Mouse (Mus musculus) embryonic facial prominence, embryonic 13.5 days (tissue): ENCODE measurements at regions not wholly inside any gene's neighbourhood (a gene's known extent, or its start where the extent isn't known, plus 50 kb on each side); places are given as distances from the start of the nearest gene placed in this dataset.

ENCODE experiments used
- ATAC-seq: fragments of 200-750 bp; cut with Nextera tagmentation; 2 replicates; pipeline ENCODE4 v1.8.0; 2017; ENCODE audit warnings: low read depth; ENCODE audit not compliant: insufficient number of reproducible peaks, insufficient read depth, low FRiP score, low TSS enrichment
- H3K27ac ChIP-seq: fragments of 300-500 bp; sonication (generic); 2 replicates; pipeline ENCODE4 v1.5.1; 2015; ENCODE audit warnings: moderate library complexity, mild to moderate bottlenecking, inconsistent platforms
- H3K27me3 ChIP-seq: fragments of 300-500 bp; sonication (generic); 2 replicates; pipeline ENCODE4 v1.6.1; 2015; ENCODE audit warnings: mild to moderate bottlenecking, inconsistent platforms
- H3K36me3 ChIP-seq: fragments of 300-500 bp; sonication (generic); 2 replicates; pipeline ENCODE4 v1.6.1; 2015; ENCODE audit warnings: mild to moderate bottlenecking, inconsistent platforms
- H3K4me1 ChIP-seq: fragments of 300-500 bp; sonication (generic); 2 replicates; pipeline ENCODE4 v1.6.1; 2015; ENCODE audit warnings: inconsistent platforms
- H3K4me2 ChIP-seq: fragments of 300-500 bp; sonication (generic); 2 replicates; pipeline ENCODE4 v1.6.1; 2015; ENCODE audit warnings: moderate library complexity, mild to moderate bottlenecking, inconsistent platforms
- H3K4me3 ChIP-seq: fragments of 300-500 bp; sonication (generic); 2 replicates; pipeline ENCODE4 v1.5.1; 2015; ENCODE audit warnings: mild to moderate bottlenecking, inconsistent platforms
- H3K9ac ChIP-seq: fragments of 300-500 bp; sonication (generic); 2 replicates; pipeline ENCODE4 v1.6.1; 2015; ENCODE audit warnings: mild to moderate bottlenecking, inconsistent platforms
- H3K9me3 ChIP-seq: fragments of 300-500 bp; sonication (generic); 2 replicates; pipeline ENCODE4 v1.6.1; 2016; ENCODE audit warnings: inconsistent platforms
- WGBS: fragments of 180-500 bp; shearing (Covaris S2); methylation state at CpG from one replicate; pipeline ENCODE4 v1.1.7; 2015; ENCODE audit warnings: mixed read lengths; 5-methylcytosine and 5-hydroxymethylcytosine counted together

DNA sequence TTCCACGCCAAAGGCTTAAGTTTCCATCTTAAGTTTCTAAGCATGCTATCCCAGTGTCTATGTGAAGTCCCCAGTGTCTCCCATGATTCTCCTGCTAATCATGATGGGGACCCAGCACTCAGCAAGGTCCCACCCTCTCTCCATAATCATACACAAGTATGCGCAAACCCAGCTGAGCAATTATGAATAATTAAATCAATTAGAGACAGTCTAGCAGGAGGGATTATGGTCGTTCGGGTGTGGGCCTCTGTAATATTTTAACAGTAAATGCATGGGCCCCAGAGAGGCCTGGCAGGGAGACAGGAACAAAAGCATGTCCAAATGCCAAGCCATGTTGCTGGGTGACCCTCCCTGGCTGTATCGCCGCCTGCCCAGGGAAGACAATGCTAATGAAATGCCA, 73.1 kb upstream of the Msx1 start:
- no peak overlapping the region for H3K4me3 ChIP-seq
- no peak for ATAC-seq
- H3K27me3 ChIP-seq: peaks cover 54% of the 10 kb centered on the region
- WGBS: 38% methylated on average over 6 of the region's 6 CpGs
- H3K27ac ChIP-seq: no peak overlapping the region
- H3K4me1 ChIP-seq: peaks cover 83% of the 10 kb centered on the region
- H3K9me3 ChIP-seq: no peaks in the 10 kb centered on the region
- no peak overlapping the region for H3K9ac ChIP-seq
- no peak overlapping the region for H3K4me2 ChIP-seq
- H3K36me3 ChIP-seq: no peaks in the 10 kb centered on the region

DNA sequence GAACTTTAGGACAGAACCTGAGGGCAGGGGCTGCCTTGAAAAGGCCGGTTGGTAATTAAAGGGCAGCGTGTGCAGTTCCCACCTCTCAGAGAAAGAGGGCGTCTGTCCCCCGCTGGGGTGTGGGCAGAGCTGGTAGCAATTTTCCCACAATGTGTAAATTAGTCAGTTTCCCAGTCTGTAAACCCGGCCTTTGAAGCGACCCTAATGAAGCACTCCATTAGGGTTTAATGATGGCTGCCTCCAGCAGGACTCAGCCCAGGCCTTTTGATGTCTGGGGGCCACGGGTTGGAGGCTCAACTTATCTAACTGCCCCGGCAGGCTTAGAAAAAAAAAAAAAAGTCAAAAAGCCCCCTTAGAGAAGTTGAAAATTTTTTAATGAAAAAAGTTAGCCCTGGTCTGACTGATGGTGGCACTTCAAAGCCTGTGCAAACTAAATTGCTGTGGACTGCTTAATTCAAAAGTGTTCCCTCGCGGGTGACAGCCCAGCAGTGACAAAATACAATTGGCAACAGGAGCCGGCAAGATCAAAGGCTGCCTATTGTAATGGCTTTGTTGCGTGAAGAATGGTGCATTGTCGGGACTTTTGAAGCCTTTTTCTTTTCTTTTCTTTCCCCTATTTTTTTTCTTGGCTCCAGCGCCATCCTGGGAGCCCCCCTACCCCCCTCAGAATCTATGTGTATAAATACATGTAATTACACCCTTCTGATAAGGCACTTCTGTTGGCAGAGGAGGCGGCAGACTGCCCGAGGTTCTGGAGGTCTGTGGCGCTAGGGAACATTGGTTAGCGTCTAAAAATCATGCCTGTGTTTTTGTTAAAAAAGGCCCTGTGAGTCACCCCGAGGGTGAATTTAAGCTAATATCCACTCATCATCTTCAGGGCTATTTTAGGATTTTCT, 71.3 kb upstream of the Msx1 start:
- Histone ChIP-seq H3K27ac (peak overlapping the region; percentile 44; the same call in 1 of the 2 replicates), H3K4me1 (peaks cover 75% of the 10 kb centered on the region), H3K4me2 (peak overlapping the region; percentile 18; the same call in 1 of the 2 replicates), H3K9me3 (no peaks in the 10 kb centered on the region), H3K4me3 (no peak overlapping the region), H3K27me3 (peaks cover 65% of the 10 kb centered on the region), H3K9ac (no peak overlapping the region), H3K36me3 (no peaks in the 10 kb centered on the region)
- no peak for ATAC-seq
- 7% methylated on average over 19 of the region's 19 CpGs for WGBS

DNA sequence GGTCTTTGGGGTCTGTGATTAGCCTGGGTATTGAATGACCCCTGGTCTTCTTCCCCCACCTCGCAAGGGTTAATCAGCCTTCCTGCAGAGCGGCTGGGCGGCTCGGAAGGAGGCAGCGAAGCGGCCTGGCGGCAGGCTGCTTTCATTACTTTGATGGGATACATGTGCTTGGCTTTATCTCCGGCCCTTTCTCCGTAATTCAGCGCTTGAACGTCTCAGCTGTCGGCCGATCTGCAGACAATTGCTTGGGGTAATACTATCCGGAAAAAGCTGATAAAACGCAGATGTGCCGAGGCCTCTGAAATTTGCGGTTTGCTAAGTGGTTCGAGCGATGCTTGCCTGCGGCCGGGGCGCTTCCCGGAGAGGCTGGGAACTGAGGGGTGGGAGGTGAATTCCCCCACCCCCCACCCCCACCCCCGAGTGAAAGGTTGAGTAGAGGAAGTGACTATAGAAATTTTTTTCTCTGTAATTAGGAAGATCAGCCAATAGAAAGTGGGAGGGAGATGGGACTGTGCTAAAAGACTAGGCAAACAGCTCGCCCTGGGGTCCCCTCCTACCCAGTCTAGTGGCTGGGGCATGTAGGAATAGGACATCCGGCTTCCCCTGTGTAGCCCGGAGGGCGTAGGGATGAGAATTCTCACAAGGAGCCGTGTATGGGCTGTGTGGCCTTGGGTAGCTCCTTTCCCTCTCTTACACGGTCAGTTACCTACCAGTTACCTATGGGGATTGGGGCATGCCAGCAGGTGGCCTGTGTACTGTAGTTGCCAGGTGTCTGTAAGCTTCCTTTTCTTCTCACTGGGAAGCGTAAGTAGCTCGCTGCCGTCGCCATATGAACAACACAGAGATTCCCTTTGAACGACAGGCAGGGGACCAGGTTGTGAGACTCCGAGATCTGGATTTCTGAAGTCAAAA, 69.5 kb upstream of the Msx1 start:
- Histone ChIP-seq H3K4me2 (peak overlapping the region; percentile 56), H3K4me3 (peak overlapping the region; percentile 32), H3K27me3 (peaks cover 60% of the 10 kb centered on the region), H3K9me3 (no peaks in the 10 kb centered on the region), H3K9ac (peak overlapping the region; percentile 38; the same call in 1 of the 2 replicates), H3K27ac (peak overlapping the region; percentile 51), H3K4me1 (peaks cover 69% of the 10 kb centered on the region), H3K36me3 (no peaks in the 10 kb centered on the region)
- under 1% methylated on average over 36 of the region's 36 CpGs for WGBS
- ATAC-seq: peak; percentile 65

DNA sequence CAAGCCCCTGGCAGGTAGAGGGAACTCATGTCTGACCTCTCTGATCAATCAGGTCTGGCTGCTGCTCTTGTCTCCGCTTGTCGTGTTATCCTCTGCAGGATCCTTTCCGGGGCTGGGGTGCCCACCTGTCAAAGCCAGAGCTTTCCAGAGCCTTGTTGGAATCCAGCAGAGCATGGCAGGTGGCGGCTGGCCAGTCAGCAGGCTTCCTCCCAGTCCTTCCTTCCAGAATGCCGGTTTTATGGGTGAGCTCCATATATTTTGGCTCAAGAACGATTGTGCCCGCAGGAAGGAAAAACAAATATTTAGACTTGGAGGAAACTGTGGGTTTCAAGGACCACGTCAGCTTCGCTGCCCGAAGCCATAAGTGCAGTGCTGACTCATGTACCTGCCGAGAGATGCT, 66.3 kb upstream of the Msx1 start:
- ATAC-seq: no peak

DNA sequence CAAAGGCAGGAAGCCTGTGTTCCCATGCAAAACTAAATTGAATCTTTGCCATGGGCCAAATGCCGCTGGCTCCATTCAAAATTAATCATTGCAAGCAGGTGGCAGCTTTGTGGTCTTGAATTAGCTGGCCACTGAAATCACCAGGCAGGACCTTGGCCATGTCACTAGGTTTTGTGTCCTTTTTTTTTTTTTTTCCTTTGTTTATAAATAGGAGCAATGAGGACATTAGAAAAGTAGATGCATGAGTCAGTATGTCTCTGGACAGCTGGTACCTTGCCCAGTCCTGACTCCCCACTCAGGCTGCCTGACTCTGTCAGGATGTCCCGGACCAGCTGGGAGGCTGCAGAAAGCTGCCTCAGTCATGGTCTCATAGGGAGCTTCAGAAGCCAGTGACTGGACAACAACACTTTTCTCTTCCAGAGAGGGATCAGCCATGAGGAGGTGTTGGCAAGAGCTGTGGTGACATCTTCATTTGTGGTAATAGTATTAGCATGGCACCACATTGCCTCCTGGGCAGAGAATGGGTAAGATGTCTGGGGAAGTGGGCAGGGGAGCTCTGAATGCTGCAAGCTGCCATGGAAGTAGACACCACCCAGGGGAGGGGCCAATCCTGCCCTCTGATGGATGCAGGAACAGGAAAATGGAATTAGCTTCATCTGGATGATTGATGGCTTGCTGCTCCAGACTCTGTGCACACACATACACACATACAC, 55.4 kb upstream of the Msx1 start:
- Histone ChIP-seq H3K36me3 (no peaks in the 10 kb centered on the region), H3K4me1 (peaks cover 4% of the 10 kb centered on the region), H3K4me2 (no peak overlapping the region), H3K27ac (no peak overlapping the region), H3K4me3 (no peak overlapping the region), H3K9ac (no peak overlapping the region), H3K27me3 (0 out of 2 replicates have a peak, but pooled peaks cover 2% of the 10 kb centered on the region), H3K9me3 (no peaks in the 10 kb centered on the region)
- WGBS: 82% methylated on average over 2 of the region's 2 CpGs
- no peak for ATAC-seq

More for the DNA sequence above, 66.3 kb upstream of the Msx1 start:
- H3K36me3 ChIP-seq: no peaks in the 10 kb centered on the region
- H3K4me2 ChIP-seq: no peak overlapping the region
- H3K9me3 ChIP-seq: no peaks in the 10 kb centered on the region
- H3K27ac ChIP-seq: no peak overlapping the region
- H3K27me3 ChIP-seq: peaks cover 69% of the 10 kb centered on the region
- no peak overlapping the region for H3K9ac ChIP-seq
- H3K4me3 ChIP-seq: no peak overlapping the region
- peaks cover 55% of the 10 kb centered on the region for H3K4me1 ChIP-seq
- WGBS: 56% methylated on average over 11 of the region's 11 CpGs

DNA sequence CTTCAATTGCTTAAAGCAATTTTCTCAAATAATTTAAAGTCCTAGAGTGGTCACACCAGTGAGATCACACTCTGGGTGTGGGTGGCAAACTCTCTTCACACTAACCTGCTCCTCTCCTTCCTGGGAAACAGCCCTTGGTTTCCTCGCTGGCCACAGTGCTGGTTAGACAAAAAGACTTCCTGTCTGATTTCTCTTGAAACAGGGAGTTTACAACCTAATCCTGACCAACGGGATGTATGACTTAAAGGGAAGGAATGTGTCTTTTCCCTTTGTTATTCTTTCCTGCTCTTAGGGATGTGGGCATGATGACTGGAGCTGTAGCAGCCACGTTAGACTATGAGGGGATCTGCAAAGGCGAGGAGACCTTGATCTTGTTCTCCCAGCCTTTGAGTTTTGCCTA, 51.9 kb upstream of the Msx1 start:
- peaks cover 10% of the 10 kb centered on the region for H3K27me3 ChIP-seq
- H3K4me3 ChIP-seq: no peak overlapping the region
- H3K4me2 ChIP-seq: no peak overlapping the region
- H3K4me1 ChIP-seq: peaks cover 7% of the 10 kb centered on the region
- H3K36me3 ChIP-seq: no peaks in the 10 kb centered on the region
- no peak overlapping the region for H3K27ac ChIP-seq
- no peak for ATAC-seq
- WGBS: 69% methylated on average over 4 of the region's 4 CpGs
- H3K9me3 ChIP-seq: no peaks in the 10 kb centered on the region
- no peak overlapping the region for H3K9ac ChIP-seq

DNA sequence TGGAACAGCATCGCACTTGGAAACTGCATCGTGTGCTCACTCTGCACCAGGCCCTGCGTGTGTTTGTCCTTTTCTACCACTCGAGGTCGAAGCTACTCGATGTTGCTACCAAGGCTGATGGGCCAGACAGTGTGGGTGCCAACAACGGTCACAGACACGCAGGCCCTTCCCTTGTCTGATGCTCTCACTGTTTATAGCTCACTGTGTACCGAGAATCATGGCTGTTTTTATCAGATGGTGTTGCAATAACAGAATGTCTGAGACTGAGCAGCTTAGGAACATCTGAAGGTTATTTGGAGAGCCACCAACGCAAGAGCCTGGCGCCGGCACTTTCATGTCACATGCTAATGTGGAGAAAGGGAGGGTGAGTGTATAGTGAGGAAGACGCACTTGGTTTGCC, 51.1 kb upstream of the Msx1 start:
- WGBS: 88% methylated on average over 13 of the region's 13 CpGs
- Histone ChIP-seq H3K36me3 (no peaks in the 10 kb centered on the region), H3K27me3 (peaks cover 10% of the 10 kb centered on the region), H3K4me1 (peaks cover 10% of the 10 kb centered on the region), H3K9ac (no peak overlapping the region), H3K4me2 (no peak overlapping the region), H3K4me3 (no peak overlapping the region), H3K27ac (no peak overlapping the region), H3K9me3 (no peaks in the 10 kb centered on the region)
- no peak for ATAC-seq

DNA sequence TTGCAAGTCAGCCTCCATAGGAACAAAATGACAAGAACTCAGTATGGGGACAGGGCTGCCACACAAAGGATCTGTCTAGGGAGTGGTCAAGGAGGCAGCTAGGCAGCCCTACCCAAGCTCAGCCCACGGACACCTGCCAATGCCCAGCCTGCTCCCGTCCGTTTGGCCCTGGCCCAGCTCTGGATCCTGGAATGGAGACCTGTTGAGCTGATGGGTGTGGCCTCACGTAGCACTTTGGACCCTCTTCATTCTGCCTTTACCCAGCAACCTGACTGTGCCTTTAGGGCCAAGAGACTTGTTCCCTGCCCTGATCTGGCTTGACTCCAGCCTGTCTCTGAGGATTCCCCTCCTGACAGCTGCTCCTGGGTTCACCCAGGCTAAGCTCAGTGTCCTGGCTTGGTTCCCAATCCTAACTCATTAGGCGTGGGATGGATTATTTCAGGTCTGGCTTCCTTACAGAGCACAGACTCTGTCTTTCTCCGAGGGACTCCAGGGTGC, 50.5 kb upstream of the Msx1 start:
- H3K27me3 ChIP-seq: peaks cover 10% of the 10 kb centered on the region
- no peaks in the 10 kb centered on the region for H3K36me3 ChIP-seq
- H3K4me2 ChIP-seq: no peak overlapping the region
- 77% methylated on average over 6 of the region's 6 CpGs for WGBS
- H3K4me1 ChIP-seq: peaks cover 15% of the 10 kb centered on the region
- H3K9me3 ChIP-seq: no peaks in the 10 kb centered on the region
- ATAC-seq: no peak
- H3K4me3 ChIP-seq: no peak overlapping the region
- no peak overlapping the region for H3K27ac ChIP-seq
- H3K9ac ChIP-seq: no peak overlapping the region
